Mouse (Mus musculus) right cerebral cortex, adult 2 months (tissue): ENCODE results near the gene Cog7.

Source experiments
- DNase-seq, 2 experiments: peaks; one replicate each; pipeline ENCODE4 v3.0.0; 2021 to 2022; ENCODE audit warnings: low spot score in 2 of 2

Cog7 gene

GRCm38 (mm10) chr7:121981307-121981871 is at the start of gene Cog7:
TSS of gene Cog7 (minus strand) at chr7:121981711.
- peak; percentile 94 to 95 for DNase-seq

DNA sequence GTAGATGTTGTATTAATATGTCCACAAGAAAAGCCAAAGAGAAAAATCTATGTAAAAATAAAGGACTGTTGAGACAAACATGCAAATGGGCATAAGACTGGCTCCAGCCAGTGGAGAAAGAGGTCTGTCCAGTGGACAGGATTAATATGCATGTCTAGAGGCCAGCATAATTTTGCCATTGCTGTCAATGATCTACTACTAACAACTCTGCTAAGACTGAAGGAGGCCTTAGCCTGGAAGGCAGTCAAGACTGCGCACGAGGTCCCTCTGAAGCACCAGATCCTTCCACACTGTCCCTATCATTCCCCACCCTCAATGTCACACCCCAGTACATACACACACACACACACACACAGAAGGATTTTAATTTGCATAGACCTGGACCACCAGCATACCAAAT is 40.6 kb upstream of the Cog7 start:
- DNase-seq = no peak

DNA sequence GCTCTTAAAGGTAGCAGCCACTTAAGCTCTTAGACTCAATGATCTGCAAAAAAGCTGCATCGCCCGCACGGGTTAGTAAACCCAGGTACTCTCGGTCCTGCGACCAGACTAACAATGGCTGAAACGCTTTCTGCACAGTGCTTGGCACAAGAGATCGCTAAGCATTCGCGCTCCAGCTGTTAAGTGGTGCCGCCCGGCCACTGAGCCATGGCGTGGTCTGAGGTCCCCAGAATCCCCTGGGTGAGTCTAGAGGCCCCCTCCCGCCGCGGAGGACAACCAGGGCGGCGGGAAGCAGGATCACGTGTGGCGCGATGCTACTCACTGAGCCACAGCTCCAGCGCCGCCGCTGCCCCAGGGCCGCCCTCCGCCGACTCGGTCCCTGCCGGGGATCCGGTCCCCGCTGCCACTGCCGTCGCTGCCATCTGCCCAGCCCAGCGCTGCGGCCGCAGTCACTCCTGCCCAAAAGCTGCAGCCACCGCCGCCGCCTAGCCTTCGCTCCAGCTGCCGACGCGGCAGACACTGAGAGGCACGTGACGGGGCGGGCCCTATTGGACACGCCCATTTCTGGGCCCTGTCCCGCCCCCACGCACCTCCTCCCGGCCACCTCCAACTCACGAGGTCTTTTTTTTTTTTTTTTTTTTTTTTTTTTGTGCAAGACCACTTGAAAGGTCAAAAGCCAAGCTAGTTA is 39.3 kb upstream of the Cog7 start, which contains the start of gene Gga2:
Gene Gga2 (minus strand): TSS at position 556 of the 688 bp plus-strand sequence.
- DNase-seq = peak; percentile 81 to 88

DNA sequence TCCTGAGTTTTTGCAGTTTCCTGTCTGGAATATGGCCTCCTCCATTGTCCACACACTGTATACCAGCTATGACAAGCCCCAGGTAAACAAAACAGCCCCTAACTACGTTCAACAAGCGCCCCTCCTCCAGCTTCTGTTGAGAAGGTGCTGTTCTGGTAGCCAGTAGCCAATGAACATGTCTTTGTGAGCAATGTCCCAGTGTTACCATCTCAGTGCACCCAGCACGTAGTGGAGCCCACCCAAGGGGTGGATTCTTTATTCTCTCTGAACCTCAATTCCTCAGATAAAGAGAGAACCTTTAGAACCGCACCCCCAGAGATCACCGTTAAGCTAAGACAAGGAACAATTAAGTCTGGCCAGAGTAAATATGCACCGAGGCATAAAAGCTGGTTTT is 38.8 kb upstream of the Cog7 start:
- peak in 1 of 2 experiments; percentile 50 for DNase-seq

DNA sequence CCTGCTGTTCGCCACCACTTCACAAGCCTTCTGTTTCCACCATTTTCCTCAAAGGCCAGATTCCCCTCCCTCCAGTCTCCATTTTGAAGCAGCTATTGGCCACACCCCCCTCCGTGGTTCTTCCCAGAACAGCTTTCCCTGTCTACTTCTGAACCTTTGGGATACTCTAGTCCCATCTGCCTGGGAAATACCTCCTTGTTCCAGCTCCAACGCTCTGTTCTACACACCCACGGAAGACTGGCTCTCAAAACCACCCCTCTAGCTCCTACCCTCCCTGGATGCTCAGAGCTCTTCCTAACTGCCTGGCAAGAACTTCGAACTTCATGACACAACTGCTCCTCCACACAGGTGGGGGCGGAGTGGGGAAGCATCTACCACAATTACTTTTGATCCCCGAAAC is 37.5 kb upstream of the Cog7 start:
- peak; percentile 49 to 60 for DNase-seq

DNA sequence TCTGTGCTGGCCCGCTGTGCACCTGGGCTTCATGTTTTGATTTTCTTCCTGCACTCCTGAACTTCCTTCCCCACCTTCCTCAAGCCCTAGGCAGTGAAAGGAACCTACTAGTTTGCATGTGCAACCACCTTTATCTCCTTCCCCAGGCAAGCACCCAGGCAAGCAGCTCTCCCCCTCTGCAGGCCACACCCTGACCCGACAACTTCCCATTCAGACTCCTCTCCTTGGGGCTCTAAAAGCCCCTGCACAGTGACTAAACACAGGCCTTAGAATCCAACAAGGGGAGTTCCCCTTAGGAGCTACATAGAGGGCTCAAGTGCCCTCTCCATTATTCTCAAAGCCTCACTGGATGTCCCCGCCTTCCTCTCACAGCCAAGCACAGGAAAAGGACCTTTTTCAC is 36.7 kb upstream of the Cog7 start:
- DNase-seq = no peak

DNA sequence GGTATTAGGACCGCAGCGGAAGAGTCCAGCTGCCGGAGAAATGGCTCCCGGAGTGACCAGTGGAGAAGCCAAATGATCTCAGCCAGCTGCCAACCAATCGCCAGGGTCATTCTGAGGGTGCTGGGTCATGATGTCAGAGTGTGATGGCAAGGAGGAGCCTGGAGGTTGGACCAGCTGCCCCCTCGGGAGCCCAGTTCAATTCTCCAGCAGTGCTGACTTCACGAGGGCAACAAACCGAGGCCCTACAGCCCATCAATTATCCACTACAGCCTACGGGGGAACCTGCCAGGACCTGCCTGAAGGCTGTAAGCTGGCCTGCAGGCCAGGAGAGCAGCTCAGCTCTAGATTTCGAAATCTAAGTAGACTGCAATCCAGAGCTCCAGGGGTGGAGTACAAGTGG is 34.2 kb upstream of the Cog7 start:
- no peak for DNase-seq

GRCm38 (mm10) chr7:122015105-122015504 is 33.6 kb upstream of the Cog7 start:
- DNase-seq = no peak

DNA sequence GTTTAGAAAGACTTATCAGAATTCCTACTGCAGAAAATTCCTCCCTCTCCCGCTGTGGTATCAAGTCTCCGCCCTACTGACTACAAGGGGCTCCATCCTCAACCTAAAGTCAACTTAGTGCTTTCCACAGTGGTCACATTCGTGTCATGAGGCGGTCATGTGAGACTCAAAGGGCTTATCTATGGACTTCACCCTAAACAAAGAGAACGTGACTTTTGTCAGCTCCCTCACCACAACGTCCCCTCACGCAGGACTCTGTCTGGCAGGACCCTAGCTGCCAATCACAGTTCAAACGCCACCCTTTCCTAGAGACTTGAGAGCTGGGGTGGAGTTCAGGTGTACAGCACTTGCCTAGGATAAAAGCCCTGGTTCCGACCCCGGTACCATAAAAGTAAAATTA is 31.4 kb upstream of the Cog7 start:
- no peak for DNase-seq

GRCm38 (mm10) chr7:122012370-122012769 is 30.9 kb upstream of the Cog7 start:
- no peak for DNase-seq

DNA sequence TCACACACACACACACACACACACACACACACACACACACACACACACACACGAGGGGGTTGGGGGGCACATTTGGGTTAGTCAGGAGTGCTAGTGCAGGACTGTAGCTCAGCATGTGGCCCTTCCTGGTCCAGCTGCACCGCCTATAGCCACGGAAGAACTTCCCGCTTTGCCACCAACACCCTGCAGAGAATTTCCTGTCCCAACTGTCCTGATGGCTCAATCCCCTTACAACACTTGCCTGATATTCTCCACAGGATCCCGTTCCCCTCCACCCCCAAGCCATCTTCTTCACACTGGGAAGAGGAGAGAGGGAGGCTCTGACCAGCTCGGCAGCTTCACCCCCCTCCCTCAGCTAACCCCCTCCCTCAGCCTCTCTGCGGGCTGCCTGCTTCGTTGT is 18.9 kb upstream of the Cog7 start:
- no peak for DNase-seq

- no peak for DNase-seq
These were observed 14.4 kb upstream of the Cog7 start for GRCm38 (mm10) chr7:121995961-121996360.

DNA sequence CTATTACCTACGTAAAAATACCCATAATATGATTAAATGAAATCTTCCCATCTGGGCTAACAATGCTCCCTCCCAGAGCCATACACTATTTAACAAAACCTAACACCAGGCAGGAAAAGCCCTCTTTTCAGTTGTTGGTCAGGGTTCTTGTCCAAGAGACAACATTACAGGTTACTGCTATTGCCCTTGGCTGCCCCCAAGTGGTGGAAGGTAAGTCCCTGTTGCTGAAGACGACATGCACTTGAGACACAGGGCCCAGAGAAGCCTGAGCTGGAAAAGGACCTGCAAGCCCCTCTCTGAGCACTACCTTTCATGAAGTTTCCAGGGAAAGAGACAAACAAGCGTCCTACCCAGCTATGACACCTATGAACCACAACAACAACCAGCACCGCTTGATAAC is 6.5 kb downstream of the Cog7 start:
- DNase-seq = peak; percentile 58 to 67

GRCm38 (mm10) chr7:121971698-121972097 is 9.8 kb downstream of the Cog7 start:
- no peak for DNase-seq

DNA sequence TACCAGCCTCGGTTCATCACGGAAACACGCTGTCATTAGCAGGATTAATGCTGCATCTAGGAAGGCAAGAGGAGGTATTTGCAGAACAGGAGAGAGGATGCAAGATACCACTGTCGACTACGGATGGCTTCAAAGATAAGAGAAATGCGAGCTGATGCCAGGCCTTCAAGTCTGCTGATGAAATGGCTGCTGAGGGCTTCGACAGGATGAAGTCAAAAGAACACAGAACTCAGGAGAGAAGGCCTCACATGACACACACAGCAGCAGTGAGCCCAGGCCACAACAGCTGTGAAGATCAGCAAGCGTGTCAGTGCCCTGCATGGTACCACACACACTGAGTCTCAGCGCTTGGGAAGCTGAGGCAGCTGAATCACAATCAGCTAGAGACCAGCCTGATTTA is 11.3 kb downstream of the Cog7 start:
- no peak for DNase-seq

DNA sequence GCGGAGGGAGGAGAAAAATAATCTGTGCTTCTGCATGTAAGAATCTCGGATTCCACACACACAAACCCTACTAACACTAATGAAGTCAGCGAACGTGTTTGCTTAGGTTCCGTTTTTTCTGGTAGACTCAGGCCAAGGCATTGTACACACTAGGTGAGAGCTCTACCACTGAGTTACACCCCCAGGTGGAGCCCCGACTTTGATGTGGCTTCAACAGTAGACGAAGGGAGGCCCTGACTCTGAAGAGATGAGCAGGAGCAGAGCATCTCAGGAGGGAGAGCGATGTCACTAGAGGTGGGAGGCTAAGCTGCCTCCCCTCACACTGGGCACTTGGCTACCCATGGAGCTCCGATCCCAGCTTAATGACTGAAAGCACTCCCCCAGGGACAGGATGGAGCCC is 12.7 kb downstream of the Cog7 start:
- no peak for DNase-seq

- no peak for DNase-seq
These were observed 13.3 kb downstream of the Cog7 start for GRCm38 (mm10) chr7:121968242-121968641.

GRCm38 (mm10) chr7:121966169-121966568 is 15.3 kb downstream of the Cog7 start:
- DNase-seq = no peak

GRCm38 (mm10) chr7:121963883-121964398 is 17.6 kb downstream of the Cog7 start:
- peak; percentile 44 to 70 for DNase-seq

GRCm38 (mm10) chr7:121962571-121962959 is 18.9 kb downstream of the Cog7 start:
- DNase-seq = no peak

- DNase-seq = no peak
These were observed 19.5 kb downstream of the Cog7 start for GRCm38 (mm10) chr7:121961913-121962570.

GRCm38 (mm10) chr7:121955802-121956201 is 25.7 kb downstream of the Cog7 start:
- no peak for DNase-seq
